Mouse (Mus musculus) urinary bladder, adult 18-20 months (tissue): ENCODE results near the gene Park7.
A peak's percentile ranks its signal among the peaks of the same experiment; 100 is the strongest.
"Not testable (repeated sequence)": the region's sequence is repeated elsewhere in the genome, so short reads cannot be mapped to it uniquely, and the experiment has no call there.

Source experiments
- DNase-seq, 2 experiments: peaks; one replicate each; pipeline ENCODE4 v3.0.0; 2022; ENCODE audit warnings: low spot score in 2 of 2, mixed read lengths in 2 of 2

Gene Park7

DNA sequence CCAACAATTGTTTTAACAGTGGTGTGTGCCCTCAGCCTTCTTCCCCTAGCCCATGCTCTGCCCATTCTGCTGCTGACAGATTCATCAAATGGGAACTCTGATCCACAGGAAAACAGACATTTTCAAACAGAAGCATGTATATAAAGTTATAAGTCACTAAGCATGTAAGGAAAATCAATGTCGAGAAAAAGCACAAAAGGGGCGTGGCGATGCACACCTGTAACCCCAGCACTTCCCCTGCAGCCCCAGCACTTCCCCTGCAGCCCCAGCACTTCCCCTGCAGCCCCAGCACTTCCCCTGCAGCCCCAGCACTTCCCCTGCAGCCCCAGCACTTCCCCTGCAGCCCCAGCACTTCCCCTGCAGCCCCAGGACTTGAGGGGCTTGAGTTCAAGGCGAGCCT, 39.8 kb downstream of the Park7 start:
- DNase-seq = not testable (repeated sequence)

DNA sequence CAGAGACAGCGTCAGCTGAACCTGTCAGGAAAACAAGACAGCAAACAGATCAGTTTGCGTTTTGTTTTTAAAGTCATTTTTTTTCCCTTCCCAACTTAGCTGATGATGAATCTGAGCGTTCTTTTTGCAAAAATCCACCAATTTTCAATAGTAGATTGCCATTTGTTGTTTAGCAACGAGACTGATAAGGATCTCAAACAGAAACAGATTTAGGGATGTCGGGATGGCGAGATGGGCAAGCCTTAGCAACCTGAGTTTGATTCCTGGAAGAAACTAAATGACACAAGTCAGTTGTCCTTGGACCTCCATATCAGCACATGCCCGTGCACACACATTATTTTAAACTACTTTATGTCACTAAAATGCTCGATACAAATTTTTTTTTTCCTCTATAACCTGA, 41.6 kb downstream of the Park7 start:
- no peak for DNase-seq

GRCm38 (mm10) chr4:150872139-150872651, 42.0 kb downstream of the Park7 start:
- DNase-seq = peak in 1 of 2 experiments; percentile 32

GRCm38 (mm10) chr4:150871392-150872138, 42.7 kb downstream of the Park7 start:
- DNase-seq = peak; percentile 40 to 57

DNA sequence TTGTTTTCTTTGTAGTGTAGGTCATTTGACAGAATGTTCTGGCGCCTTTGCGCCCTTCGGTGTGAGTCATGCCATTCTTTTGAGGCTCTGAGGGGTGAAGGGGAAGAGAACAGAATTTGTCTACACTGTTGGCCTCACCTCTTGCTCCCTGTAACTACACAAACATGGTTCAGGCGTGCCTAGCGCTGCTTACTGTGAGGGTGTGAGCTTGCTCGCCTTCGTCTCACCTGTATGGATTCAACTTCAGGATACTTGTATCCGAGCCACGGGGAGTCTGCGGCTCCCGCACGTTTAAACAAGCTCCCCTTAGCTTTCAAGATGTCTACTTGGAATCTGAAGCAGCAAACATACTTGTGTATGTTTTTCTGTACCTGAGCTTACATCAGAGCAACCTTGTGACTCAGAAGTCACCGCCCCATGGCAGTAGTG, 43.3 kb downstream of the Park7 start:
- DNase-seq = peak; percentile 29 to 54

GRCm38 (mm10) chr4:150869276-150870197, 44.7 kb downstream of the Park7 start:
- no peak for DNase-seq

- DNase-seq = no peak
These were observed 45.4 kb downstream of the Park7 start for GRCm38 (mm10) chr4:150868859-150869258.

DNA sequence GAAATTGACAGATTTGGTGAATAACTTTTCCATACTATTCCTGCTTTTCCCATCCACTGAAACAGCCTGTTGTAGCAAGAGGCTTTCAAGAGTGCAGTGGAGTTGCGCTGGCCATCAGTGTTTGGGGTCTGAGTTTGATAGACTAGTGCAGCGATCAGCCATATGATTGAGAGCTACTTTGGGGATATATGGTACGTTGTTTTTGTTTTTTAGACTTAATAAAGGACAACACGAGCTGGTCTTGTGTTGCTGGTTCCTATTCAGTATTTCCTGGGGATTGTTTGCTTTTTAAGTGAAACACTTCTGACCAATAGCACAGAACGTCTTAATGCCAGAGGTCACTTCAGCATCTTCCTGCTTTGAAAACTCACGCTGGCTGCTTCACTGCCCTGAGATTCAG, 46.1 kb downstream of the Park7 start:
- DNase-seq = no peak

GRCm38 (mm10) chr4:150866494-150866893, 47.7 kb downstream of the Park7 start:
- DNase-seq = no peak

DNA sequence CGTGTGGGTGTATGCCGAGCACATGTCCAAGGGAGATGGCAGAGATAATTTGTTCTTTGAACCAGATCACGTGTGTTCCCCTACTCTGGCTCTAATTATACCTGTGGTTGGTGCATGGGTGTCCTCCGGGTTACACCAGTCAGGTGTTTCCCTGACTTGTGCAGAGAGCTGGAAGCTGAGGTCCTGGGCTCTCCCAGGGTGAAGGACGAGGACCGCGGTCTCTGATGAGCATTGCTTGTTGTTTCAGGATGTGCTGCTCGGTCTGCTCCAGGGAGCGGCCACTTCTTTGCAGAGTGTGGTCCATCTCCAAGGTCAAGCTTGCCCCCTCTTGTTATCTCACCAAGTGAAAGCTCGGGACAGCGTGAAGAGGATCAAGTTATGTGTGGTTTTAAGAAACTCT, 48.2 kb downstream of the Park7 start:
- no peak for DNase-seq

GRCm38 (mm10) chr4:150865371-150865770, 48.9 kb downstream of the Park7 start:
- DNase-seq = no peak

DNA sequence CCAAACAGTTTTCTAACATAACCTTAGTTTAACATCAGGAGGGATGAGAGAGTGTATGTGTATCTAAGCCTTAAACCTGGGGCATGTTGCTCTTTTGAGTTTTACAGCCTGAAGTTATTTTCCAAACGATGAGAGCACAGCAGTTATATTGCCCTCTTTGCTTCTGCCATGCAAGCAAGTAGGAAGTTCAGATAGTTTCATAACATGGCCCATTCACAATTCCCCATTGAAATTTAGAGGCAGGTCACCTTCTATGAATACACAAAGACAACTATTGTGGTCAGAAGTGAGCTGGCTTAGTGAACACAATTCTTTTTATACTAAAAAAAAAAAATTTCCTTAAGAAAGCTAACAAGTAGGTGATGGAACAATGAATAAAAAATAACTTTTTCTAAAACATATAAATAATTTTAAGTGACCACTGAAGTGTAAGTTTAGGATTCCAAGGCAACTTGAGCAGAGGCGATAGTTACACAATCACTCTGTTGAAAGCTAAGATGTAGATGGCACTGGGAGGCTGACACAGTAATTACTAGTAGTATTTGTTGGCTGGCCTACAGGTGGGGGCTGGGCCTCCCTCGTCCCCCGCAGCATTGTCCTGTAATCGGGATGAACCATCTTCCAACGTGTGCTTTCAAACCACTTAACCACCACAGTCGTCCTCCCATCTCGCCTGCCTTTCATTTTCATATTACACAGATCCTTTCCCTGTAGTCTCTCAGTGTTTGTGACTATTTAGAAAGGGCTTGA, 51.4 kb downstream of the Park7 start:
- DNase-seq = no peak

- DNase-seq = no peak
These were observed 53.1 kb downstream of the Park7 start for GRCm38 (mm10) chr4:150861161-150861560.

DNA sequence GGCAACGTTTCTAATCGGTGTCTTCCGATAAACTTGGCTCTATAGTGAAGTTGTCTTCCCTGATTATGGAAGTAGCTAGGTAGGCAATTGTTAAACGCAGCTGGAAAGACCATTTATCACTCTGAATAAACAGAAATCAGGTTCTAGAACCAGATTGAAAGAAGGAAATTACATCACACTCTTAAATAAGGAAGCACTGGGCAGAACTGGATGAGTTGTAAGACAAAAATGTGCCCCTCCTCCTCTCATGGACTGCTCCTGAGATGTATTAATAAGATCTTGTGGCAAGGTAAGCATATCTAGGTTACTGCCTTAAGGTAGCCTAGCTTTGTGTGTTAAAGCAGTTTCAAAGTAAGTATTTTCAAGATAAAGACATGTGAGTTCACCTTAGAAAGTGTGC, 53.7 kb downstream of the Park7 start:
- DNase-seq = peak in 1 of 2 experiments; percentile 30

DNA sequence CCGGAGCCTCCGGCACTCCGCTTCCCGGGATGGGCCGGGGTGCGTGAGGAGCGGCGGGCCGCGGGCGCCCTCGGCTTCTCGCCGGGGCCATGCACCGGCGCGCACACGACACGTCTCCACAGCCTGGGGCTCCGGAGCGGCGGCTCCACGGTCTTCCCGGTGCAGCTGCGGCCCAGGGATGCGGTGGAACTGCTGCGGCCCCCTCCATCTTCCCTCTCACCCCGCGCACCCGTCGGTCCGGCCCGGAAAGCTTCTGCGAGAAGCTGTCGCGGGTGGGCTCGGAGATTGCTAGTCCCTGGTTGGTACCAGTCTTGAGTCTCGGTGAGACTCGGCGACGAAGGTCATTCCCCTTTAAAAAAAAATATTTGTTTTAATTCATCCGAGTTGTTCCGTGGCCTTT, 58.9 kb downstream of the Park7 start:
- peak in 1 of 2 experiments; percentile 27 for DNase-seq

GRCm38 (mm10) chr4:150854839-150855246, 59.4 kb downstream of the Park7 start:
- peak; percentile 92 to 96 for DNase-seq

GRCm38 (mm10) chr4:150853680-150854461, 60.4 kb downstream of the Park7 start, which contains the start of gene Errfi1:
Errfi1 (plus strand) TSS chr4:150853919.
- DNase-seq = peak in 1 of 2 experiments; percentile 28

DNA sequence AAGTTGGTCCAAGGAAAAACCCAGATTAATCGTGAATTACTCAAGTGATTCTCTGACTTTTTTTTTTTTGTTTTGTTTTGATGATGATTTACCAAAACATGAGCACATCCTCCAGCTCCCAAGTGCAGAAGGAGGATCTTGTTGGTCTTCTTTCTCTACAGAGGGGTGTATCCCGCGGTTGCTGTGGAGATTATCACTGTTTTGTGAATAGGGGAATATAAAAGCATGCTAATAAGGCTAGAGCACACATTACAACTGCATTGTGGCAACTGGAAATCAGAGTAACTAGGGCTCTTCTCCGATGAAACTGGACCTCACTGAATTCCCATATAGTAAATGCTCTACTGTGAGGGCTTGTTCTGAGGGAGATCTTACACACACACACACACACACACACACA, 61.8 kb downstream of the Park7 start:
- no peak for DNase-seq

DNA sequence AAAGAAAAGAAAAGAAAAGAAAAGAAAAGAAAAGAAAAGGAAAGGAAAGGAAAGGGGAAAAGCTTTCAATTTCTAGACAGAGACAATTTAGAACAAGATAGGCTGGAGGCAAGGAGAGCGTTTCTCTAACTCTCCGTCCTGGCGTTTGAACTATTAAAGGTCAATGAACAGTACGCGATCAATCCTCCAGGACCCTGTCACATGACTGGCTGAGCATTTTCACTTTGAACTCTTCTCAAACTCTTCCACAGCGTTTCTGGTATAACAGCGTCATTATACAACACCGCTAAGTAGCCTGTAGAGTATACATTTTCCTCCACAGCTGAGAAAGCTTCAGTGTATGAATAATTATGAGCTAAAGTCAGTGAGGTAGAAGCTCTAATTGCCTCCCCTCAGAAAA, 62.2 kb downstream of the Park7 start:
- no peak for DNase-seq

- no peak for DNase-seq
These were observed 63.3 kb downstream of the Park7 start for GRCm38 (mm10) chr4:150850893-150851292.

DNA sequence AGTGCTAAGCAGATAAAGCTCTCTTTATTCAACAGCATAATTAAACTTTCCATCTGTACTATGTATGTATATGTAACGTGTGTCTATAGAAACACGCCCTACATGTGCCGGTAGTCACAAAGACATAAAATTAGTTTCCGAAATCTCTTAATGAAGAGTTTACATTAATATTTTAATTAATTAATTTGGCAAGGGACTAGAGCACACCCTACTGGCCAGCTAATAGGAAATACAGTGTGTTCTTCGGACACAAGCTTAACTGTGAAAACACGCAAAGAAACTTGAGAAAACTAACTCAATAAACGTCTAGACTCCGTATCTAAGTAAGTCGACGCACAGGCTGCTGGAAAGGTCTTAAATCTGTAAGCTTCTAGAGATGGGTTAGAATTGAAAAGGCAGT, 64.3 kb downstream of the Park7 start:
- no peak for DNase-seq
